Mouse (Mus musculus): ENCODE measurements around the gene Arcn1.

Arcn1 gene

GRCm38 (mm10) chr9:44719632-44720357 is 47.9 kb downstream of the Arcn1 start:
- DNase-seq (ENCODE audit: low spot score in 2 of 2): no peak

GRCm38 (mm10) chr9:44718937-44719631 is 48.6 kb downstream of the Arcn1 start:
- DNase-seq (ENCODE audit: low spot score in 2 of 2): no peak

DNA sequence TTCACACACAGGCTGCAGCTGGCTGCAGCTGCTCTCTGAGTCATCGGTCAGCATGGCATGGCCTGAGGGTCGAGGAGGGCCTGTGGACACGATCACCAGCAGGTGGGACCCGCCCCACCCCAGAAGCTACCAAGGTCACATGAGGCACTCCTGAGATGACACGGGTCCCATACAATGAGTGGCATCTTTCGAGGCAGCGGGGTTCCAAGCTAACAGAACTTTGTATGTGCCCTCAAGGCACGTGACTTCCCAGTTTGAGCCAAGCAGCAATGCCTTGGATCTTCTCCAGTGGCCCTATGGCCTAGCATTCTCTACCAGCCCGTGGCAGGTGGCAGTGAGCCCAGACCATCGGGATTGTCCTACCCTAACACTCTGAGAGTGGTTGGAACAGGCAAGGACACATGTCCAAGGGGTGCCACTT is 49.8 kb downstream of the Arcn1 start:
- no peak for DNase-seq (ENCODE audit: low spot score in 2 of 2)

GRCm38 (mm10) chr9:44716997-44717821 is 50.4 kb downstream of the Arcn1 start:
- DNase-seq (ENCODE audit: low spot score in 2 of 2): no peak

DNA sequence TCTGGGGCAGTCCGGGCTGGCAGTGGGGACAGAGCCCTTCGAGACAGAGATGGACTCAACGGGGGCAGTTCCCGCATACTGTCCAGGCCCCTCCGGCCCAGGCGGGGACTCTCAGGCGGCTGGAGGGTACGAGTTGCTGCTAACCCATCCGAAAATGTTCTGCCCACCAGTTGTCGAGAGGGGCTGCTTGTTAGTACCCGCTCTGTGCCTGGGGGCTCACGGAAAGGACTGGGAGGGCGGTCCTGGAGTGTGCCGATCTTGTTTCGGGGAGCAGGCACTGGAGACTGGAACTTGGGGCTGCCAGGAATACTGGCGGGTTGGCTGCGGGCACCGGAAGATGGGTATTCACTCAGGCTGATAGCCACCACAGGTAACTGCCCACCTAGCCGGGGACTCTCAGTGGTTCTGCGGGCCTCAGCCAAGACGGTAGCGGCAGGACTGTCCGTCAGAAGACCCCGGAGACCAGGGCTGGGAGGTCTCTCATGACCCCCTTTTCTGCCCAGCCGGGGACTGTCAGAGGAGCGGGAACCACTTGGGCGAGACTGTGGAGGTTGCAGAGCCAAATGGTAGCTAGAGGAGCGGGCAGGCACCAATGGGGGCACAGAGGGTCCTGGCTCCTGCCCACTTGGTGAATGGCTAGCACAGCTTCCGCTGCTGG is 51.8 kb downstream of the Arcn1 start:
- no peak for DNase-seq (ENCODE audit: low spot score in 2 of 2)

DNA sequence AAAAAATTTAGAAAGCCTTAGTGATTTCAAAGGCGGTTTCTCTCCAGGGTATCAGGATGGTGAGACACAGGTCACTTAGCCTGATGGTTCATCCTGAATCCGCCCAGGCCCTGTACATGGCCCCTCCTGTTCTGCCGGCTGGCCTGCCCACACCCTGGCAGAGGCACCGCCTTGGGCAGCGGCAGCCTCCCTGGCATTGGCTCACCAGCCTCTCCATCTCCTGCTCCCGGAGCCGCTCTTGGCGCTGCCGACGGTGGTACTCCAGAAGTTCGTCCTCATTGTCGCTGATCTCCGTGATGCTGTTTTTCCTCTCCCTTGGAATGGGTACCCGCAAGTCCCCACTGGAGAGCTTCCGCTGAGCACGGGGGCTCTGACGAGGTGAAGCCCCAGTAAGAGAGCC is 52.5 kb downstream of the Arcn1 start:
- DNase-seq (ENCODE audit: low spot score in 2 of 2): no peak

DNA sequence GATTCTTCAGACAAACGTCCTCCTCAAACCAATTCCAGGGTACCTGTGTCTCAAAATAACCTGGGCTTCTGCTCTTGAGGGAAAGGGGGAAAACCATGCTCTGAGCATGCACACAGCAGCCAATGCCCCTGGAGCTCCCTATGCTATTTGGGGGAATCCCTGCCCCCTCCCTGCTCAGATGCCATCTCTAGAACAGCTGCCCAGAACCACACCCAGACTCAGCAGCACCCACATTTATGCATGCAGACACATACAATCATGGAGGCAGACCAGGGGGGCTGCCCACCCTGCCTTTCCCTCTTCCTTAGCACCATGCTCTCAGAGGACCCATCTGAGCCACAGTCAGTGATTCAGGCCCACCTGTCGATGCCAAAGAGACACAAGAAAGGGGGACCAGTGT is 54.1 kb downstream of the Arcn1 start:
- no peak for DNase-seq (ENCODE audit: low spot score in 2 of 2)

GRCm38 (mm10) chr9:44713080-44713479 is 54.6 kb downstream of the Arcn1 start:
- peak in 1 of 2 experiments; percentile 54 for DNase-seq (ENCODE audit: low spot score in 2 of 2)

GRCm38 (mm10) chr9:44711602-44712001 is 56.0 kb downstream of the Arcn1 start:
- no peak for DNase-seq (ENCODE audit: low spot score in 2 of 2)

- no peak for DNase-seq (ENCODE audit: low spot score in 2 of 2)
Observed at GRCm38 (mm10) chr9:44710213-44710612, 57.4 kb downstream of the Arcn1 start.

- DNase-seq (ENCODE audit: low spot score in 2 of 2): no peak
Observed at GRCm38 (mm10) chr9:44709600-44709999, 58.0 kb downstream of the Arcn1 start.

GRCm38 (mm10) chr9:44708925-44709324 is 58.7 kb downstream of the Arcn1 start:
- DNase-seq (ENCODE audit: low spot score in 2 of 2): no peak

- peak; percentile 81 to 86 for DNase-seq (ENCODE audit: low spot score in 2 of 2)
Observed at GRCm38 (mm10) chr9:44708429-44708765, 59.2 kb downstream of the Arcn1 start.

DNA sequence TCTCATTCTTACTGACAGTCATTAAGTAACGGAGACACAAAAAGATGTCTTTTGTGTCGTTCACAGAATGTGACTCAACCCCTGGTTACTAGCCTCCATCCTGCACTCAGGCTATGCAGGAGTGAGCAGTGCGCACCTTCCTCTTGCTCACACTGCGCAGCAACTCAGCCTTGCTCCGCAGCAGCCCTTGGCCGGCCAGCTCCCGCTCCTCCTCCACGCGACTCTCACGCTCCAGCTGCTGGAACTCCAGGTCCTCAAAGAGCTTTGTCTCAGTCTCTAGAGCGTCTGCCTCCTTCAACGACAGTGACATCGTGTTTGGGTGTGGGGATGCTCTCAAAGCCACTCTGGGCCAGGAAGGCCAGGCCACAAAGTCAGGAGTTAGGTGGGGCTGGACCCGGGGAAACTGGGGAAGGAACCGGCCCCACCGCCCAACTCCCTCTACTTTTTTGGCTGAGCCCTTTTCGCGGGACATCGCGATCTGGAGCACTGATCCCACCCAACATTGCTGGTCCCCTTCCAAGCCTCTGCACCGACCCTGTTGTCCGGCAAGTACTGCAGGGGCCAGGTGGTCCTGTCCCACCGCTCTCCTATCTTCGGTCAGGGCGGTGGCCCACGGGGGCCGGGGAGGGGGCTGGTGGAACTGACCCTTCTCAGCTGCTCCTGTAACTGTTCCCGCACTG is 59.8 kb downstream of the Arcn1 start:
- no peak for DNase-seq (ENCODE audit: low spot score in 2 of 2)

- DNase-seq (ENCODE audit: low spot score in 2 of 2): no peak
Observed at GRCm38 (mm10) chr9:44699730-44700129, 67.9 kb downstream of the Arcn1 start.

GRCm38 (mm10) chr9:44699196-44699595 is 68.4 kb downstream of the Arcn1 start:
- DNase-seq (ENCODE audit: low spot score in 2 of 2): no peak

DNA sequence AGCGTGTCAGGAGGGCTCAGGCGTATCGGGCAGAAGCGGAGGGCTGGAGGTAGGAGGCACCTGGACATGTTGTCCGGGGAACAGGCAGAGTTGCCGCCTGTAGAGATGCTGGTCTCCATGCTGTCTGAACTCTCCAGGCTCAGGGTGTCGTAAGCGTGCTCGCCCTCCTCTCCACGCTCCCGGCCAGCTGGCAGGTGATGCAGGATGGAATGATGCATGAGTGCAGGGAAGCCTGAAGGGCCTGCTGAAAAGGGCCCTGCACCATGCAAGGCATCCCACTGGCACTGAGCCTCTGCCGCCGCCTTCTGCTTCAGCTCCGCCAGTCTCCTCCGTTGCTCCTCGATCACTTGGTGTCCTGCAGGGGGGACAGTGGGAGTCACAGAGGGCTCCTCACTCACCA is 69.8 kb downstream of the Arcn1 start:
- no peak for DNase-seq (ENCODE audit: low spot score in 2 of 2)

GRCm38 (mm10) chr9:44693071-44693470 is 74.6 kb downstream of the Arcn1 start:
- no peak for DNase-seq (ENCODE audit: low spot score in 2 of 2)

GRCm38 (mm10) chr9:44691671-44692520 is 75.7 kb downstream of the Arcn1 start:
- no peak for DNase-seq (ENCODE audit: low spot score in 2 of 2)
